Mouse (Mus musculus) midbrain, postnatal 0 days (tissue): ENCODE data around the gene Dtx1. TPM values are rescaled to one million over a fixed set of nuclear protein-coding genes. Genes with fewer than 3 reads are reported as not detected.

Experiments used
- ATAC-seq: fragments of 200-750 bp; cut with Nextera tagmentation; 2 replicates; pipeline ENCODE4 v1.8.0; 2017; ENCODE audit warnings: moderate number of reproducible peaks, mild to moderate bottlenecking, moderate TSS enrichment, moderate library complexity; ENCODE audit not compliant: low FRiP score
- DNase-seq: peaks from one replicate; pipeline ENCODE4 v3.0.0-alpha.2; 2015; ENCODE audit warnings: low spot score
- H3K27ac ChIP-seq: fragments of 300-500 bp; sonication (generic); 2 replicates; pipeline ENCODE4 v1.5.1; 2014; ENCODE audit warnings: low read depth, mild to moderate bottlenecking, low read length, mixed read lengths
- H3K27me3 ChIP-seq: fragments of 300-500 bp; sonication (generic); 2 replicates; pipeline ENCODE4 v1.6.1; 2014; ENCODE audit warnings: low read length, control low read depth, mixed read lengths; ENCODE audit not compliant: insufficient read depth
- H3K36me3 ChIP-seq: fragments of 300-500 bp; sonication (generic); 2 replicates; pipeline ENCODE4 v1.6.1; 2014; ENCODE audit warnings: low read length, control low read depth, mixed read lengths; ENCODE audit not compliant: insufficient read depth
- H3K4me1 ChIP-seq: fragments of 300-500 bp; sonication (generic); 2 replicates; pipeline ENCODE4 v1.6.1; 2014; ENCODE audit warnings: mild to moderate bottlenecking, control low read depth, antibody characterized with exemption, low read length, mixed read lengths; ENCODE audit not compliant: insufficient read depth
- H3K4me2 ChIP-seq: fragments of 300-500 bp; sonication (generic); 2 replicates; pipeline ENCODE4 v1.6.1; 2014; ENCODE audit warnings: low read depth, mild to moderate bottlenecking, low read length, mixed read lengths; ENCODE audit not compliant: poor library complexity, severe bottlenecking
- H3K4me3 ChIP-seq: fragments of 300-500 bp; sonication (generic); 2 replicates; pipeline ENCODE4 v1.5.1; 2014; ENCODE audit warnings: low read depth, mild to moderate bottlenecking, low read length, moderate library complexity
- H3K9ac ChIP-seq: fragments of 300-500 bp; sonication (generic); replicated peaks from 2 replicates; pipeline ENCODE4 v1.6.1; 2014; ENCODE audit warnings: mild to moderate bottlenecking, low read length, moderate library complexity, mixed read lengths; ENCODE audit not compliant: poor library complexity, severe bottlenecking
- H3K9me3 ChIP-seq: fragments of 300-500 bp; sonication (generic); 2 replicates; pipeline ENCODE4 v1.6.1; 2016; ENCODE audit warnings: low read length, control low read depth
- CTCF ChIP-seq: IDR thresholded peaks from 2 replicates; pipeline ENCODE4 v1.5.1; 2016; ENCODE audit warnings: antibody characterized with exemption, mild to moderate bottlenecking
- WGBS: fragments of 180-500 bp; shearing (Covaris S2); extraction: QIAGEN DNeasy Blood & Tissue Kit; methylation state at CpG from one replicate; pipeline ENCODE4 v1.1.7; 2014; 5-methylcytosine and 5-hydroxymethylcytosine counted together
- polyA plus RNA-seq: library from polyadenylated mRNA; unstranded; fragments of >200 nt; fragmentation: Nextera tagmentation; extraction: Ambion mirVana; gene quantifications from 2 replicates; pipeline ENCODE4 v1.2.1, GENCODE M21; 2015
- total RNA-seq: library from RNA; depleted of rRNA; stranded (reverse); fragments of >200 nt; gene quantifications from 2 replicates; pipeline ENCODE4 v1.2.3, GENCODE M21; 2014

Dtx1 gene
- total and polyA plus RNA-seq, 2 experiments from 2014 or later, result 67.9 to 242 TPM

DNA sequence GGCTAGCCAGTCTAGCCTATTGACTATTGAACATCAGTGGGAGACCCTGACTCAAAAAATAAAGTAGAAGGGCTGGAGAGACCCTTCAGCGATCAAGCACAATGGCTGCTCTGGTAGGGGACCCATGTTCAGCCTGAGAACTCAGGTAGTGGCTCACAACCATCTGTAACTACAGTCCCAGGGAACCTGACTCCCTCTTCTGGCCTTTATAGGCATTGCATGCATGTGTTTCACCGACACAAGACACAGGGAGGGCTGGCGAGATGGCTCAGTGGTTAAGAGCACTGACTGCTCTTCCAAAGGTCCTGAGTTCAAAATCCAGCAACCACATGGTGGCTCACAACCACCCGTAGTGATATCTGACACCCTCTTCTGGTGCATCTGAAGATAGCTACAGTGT lies 30.4 kb upstream of the Dtx1 start:
- Histone ChIP-seq H3K27ac (no peak overlapping the region), H3K27me3 (no peaks in the 10 kb centered on the region), H3K36me3 (no peaks in the 10 kb centered on the region), H3K9me3 (no peaks in the 10 kb centered on the region), H3K4me3 (no peak overlapping the region), H3K4me1 (0 out of 2 replicates have a peak, but pooled peaks cover 4% of the 10 kb centered on the region), H3K9ac (no peak overlapping the region), H3K4me2 (no peak overlapping the region)
- 37% methylated on average over 4 of the region's 4 CpGs for WGBS
- no peak for DNase-seq
- TF ChIP-seq CTCF, result peak; percentile 64
- ATAC-seq, result no peak

DNA sequence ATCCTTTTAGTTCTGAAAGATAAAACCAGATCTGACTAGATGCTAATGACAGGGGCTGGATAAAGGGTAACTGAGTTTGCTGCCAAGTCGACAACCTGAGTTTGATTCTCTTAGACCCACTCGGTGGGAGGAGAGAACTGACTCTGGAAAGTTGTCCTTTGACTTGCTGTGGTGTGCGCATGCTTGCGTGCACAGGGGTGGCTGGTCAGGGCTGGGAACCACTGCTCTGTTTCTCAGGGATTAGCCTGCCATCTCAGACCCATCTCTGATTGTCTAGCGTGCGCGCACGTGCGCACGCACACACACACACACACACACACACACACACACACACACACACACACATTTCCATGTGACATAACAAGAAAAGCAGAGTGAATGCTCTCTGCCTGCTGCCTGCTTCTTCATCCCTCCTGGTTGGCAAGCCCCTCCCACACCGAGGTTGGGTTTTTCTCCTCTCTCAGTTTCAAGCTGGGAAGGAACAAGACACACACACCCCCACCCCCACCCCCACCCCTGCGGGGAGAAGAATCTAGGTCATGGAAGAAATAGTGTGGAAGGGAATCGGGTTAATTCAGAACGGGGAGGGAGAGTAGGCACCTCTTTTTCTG lies 22.8 kb upstream of the Dtx1 start:
- no peak overlapping the region for H3K9ac ChIP-seq
- H3K27me3 ChIP-seq, result no peaks in the 10 kb centered on the region
- 0 out of 2 replicates have a peak, but pooled peaks cover 2% of the 10 kb centered on the region for H3K4me1 ChIP-seq
- H3K9me3 ChIP-seq, result no peaks in the 10 kb centered on the region
- DNase-seq, result peak; percentile 51
- ATAC-seq, result no peak
- WGBS, result 46% methylated on average over 14 of the region's 14 CpGs
- H3K4me2 ChIP-seq, result 0 out of 2 replicates have a peak overlapping the region, but pooled peaks have one; percentile 2
- H3K27ac ChIP-seq, result 0 out of 2 replicates have a peak overlapping the region, but pooled peaks have one; percentile 12
- no peaks in the 10 kb centered on the region for H3K36me3 ChIP-seq
- H3K4me3 ChIP-seq, result no peak overlapping the region
- no peak for TF ChIP-seq CTCF

DNA sequence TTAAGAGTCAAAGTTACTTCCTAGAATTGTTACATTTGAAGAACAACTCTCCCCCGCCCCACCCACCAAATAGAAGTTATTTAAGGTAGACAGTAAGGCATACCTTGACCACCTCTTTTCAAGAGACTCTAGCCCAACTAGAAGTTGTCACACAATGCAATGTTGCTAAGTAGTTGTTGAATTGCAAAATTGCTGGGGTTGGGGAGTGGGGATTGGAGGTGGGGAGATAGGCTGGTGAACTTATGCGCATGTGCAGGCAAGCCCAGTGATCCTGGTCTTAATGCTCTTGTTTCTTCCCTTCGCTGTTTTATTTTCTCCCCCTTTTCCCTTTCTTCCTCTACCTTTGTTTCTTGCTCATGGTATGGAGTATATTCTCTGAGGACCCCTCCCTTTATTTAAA lies 22.0 kb upstream of the Dtx1 start:
- Histone ChIP-seq H3K4me1 (0 out of 2 replicates have a peak, but pooled peaks cover 2% of the 10 kb centered on the region), H3K9me3 (no peaks in the 10 kb centered on the region), H3K36me3 (no peaks in the 10 kb centered on the region), H3K27me3 (no peaks in the 10 kb centered on the region), H3K9ac (no peak overlapping the region), H3K4me2 (no peak overlapping the region), H3K27ac (no peak overlapping the region), H3K4me3 (no peak overlapping the region)
- DNase-seq (no peak), ATAC-seq (no peak)
- WGBS, result 84% methylated on average over 3 of the region's 3 CpGs
- TF ChIP-seq CTCF, result no peak

DNA sequence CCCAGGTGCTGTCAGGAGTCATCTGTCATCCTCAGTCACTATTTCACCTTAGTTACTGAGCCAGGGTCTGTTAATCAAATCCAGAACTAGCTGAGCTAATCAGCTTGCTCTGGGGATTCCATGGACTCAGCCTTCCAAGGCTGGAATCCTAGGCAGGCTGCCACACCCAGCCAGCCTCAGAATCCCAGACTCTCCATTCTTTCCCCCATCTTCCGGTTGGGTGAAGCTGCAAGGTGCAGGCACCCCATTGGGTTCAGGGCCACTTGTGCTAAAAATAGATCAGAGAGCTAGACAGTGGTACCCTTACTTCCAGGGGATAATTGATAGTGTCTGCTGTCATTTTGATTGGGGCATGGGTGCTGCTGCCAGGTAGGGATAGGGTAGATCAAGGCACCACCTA lies 21.0 kb upstream of the Dtx1 start:
- no peak overlapping the region for H3K4me2 ChIP-seq
- H3K9me3 ChIP-seq, result no peaks in the 10 kb centered on the region
- no peak overlapping the region for H3K27ac ChIP-seq
- WGBS, result 71% methylated on average over 1 of the region's 1 CpGs
- no peak for TF ChIP-seq CTCF
- no peaks in the 10 kb centered on the region for H3K27me3 ChIP-seq
- H3K9ac ChIP-seq, result no peak overlapping the region
- H3K4me1 ChIP-seq, result 0 out of 2 replicates have a peak, but pooled peaks cover 2% of the 10 kb centered on the region
- no peaks in the 10 kb centered on the region for H3K36me3 ChIP-seq
- ATAC-seq (no peak), DNase-seq (no peak)
- H3K4me3 ChIP-seq, result no peak overlapping the region

DNA sequence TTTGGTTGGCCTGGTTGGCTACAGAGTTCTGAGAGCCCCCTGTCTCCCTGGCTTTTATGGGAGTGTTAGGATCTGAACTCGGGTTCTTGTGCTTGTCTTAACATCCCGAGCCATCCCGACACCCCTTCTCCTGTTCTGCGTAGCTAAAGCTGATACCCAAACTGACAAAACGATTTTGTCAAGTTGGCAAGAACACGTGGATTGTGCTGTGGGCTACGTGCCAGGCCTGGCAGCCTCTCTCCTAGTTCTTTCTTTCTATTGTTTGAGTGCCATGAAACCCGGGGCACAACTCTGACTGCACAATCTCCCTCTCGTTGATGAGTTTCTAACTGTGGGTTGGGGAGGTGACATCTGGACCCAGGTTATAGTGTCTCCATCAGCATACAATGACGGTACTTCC lies 17.6 kb upstream of the Dtx1 start:
- no peak overlapping the region for H3K27ac ChIP-seq
- H3K4me2 ChIP-seq, result no peak overlapping the region
- DNase-seq (peak; percentile 56), ATAC-seq (no peak)
- no peak overlapping the region for H3K4me3 ChIP-seq
- WGBS, result 47% methylated on average over 10 of the region's 10 CpGs
- H3K9me3 ChIP-seq, result no peaks in the 10 kb centered on the region
- H3K36me3 ChIP-seq, result no peaks in the 10 kb centered on the region
- no peak for TF ChIP-seq CTCF
- no peaks in the 10 kb centered on the region for H3K4me1 ChIP-seq
- no peaks in the 10 kb centered on the region for H3K27me3 ChIP-seq
- H3K9ac ChIP-seq, result no peak overlapping the region

DNA sequence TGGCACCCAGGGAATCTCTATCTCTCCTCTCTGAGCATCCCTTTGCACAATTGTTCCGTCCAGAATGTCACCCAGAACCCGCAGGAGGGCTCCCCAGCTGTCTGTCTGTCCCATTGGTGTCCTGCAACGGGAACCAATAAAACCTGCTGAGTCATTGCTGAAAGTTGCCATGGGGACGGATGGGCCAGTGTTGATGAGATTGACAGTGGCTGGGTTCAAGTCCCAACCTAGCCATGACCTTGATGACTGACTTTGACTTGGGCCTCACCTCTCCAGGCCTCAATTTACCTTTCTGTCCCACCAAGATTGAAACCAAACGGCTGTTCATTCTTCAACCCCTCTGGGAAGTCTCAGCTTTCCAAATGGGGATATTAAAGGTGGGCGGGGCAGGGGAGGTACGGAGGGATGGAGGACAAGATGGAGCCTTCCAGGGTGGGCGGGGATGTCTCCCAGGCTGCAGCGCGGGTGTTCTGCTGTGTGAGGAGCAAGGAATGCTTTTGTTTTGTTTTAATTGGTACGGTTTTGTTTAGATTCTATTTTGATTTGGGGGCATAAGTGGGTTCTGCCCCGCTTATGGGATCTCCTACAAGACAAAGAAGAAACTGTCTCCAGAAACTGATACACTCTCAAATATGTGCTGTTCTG lies 14.2 kb upstream of the Dtx1 start:
- H3K27ac ChIP-seq, result no peak overlapping the region
- H3K4me1 ChIP-seq, result no peaks in the 10 kb centered on the region
- no peak overlapping the region for H3K9ac ChIP-seq
- DNase-seq (no peak), ATAC-seq (no peak)
- H3K4me3 ChIP-seq, result no peak overlapping the region
- no peaks in the 10 kb centered on the region for H3K9me3 ChIP-seq
- no peak for TF ChIP-seq CTCF
- no peaks in the 10 kb centered on the region for H3K27me3 ChIP-seq
- no peak overlapping the region for H3K4me2 ChIP-seq
- WGBS, result 60% methylated on average over 12 of the region's 12 CpGs
- no peaks in the 10 kb centered on the region for H3K36me3 ChIP-seq
